ENCODE assay signal across 25 mouse cellular contexts in genomic region chr4:98804476-98805134, GRCm38 (mm10). TPM values are rescaled to one million over a fixed set of nuclear protein-coding genes. Genes with fewer than 3 reads are reported as not detected.
DNase-seq lines count a peak whose midpoint lies in the region; ATAC-seq and TF ChIP-seq lines count a peak whose summit lies in the region.
"Had no signal": no experiment of that assay in that cellular context is flagged by ENCODE, and none has a peak within 500 bp of the region (broad histone marks: within the 10 kb centered on the region; RNA-seq: fewer than 3 reads in every experiment).

No protein-coding gene starts in this region.

- in situ Hi-C loops in ES-E14 (cut with MboI; ENCODE audit: low sequenced_read_pairs in 2 of 2, unreplicated experiment in 2 of 2): no loop called here

- H3K36me3 ChIP-seq in hindbrain, embryonic 10.5 days: no peaks in the 10 kb centered on the region
- no peaks in the 10 kb centered on the region for H3K36me3 ChIP-seq in hindbrain, embryonic 16.5 days (ENCODE audit: control insufficient read depth, insufficient read depth, low read length)
- H3K36me3 ChIP-seq in ES-E14 (ENCODE audit: control insufficient read depth, insufficient read depth, low read length, poor library complexity, severe bottlenecking): no peaks in the 10 kb centered on the region; the same call in 1 of the 2 replicates
- peaks cover 33% of the 10 kb centered on the region for H3K36me3 ChIP-seq in embryonic facial prominence, embryonic 10.5 days (replicated peaks)
- H3K36me3 ChIP-seq in limb, embryonic 10.5 days: peaks cover 29% of the 10 kb centered on the region
- H3K36me3 ChIP-seq: G1E; liver, embryonic 15.5 days; midbrain, embryonic 13.5 days had no signal

- WGBS in hindbrain, embryonic 10.5 days: 58% methylated on average over 7 of the region's 7 CpGs
- WGBS in hindbrain, embryonic 16.5 days: 84% methylated on average over 7 of the region's 7 CpGs
- WGBS in embryonic facial prominence, embryonic 10.5 days: 32% methylated on average over 7 of the region's 7 CpGs
- 33% methylated on average over 7 of the region's 7 CpGs for WGBS in limb, embryonic 10.5 days

- H3K4me3 ChIP-seq in hindbrain, embryonic 10.5 days: no peak overlapping the region
- no peak overlapping the region for H3K4me3 ChIP-seq in hindbrain, embryonic 16.5 days (ENCODE audit: low read length)
- H3K4me3 ChIP-seq in ES-E14 (ENCODE audit: insufficient read depth in 1 of 2, low read depth in 1 of 2, low read length in 2 of 2, poor library complexity in 1 of 2, severe bottlenecking in 1 of 2): no peak overlapping the region; a peak in 1 of 4 replicates
- H3K4me3 ChIP-seq in embryonic facial prominence, embryonic 10.5 days: peak overlapping the region; percentile 30; the same call in 1 of the 2 replicates
- H3K4me3 ChIP-seq in limb, embryonic 10.5 days: peak overlapping the region; percentile 22; the same call in 1 of the 2 replicates
- H3K4me3 ChIP-seq: liver, embryonic 15.5 days; midbrain, embryonic 13.5 days had no signal

- H3K27ac ChIP-seq in hindbrain, embryonic 10.5 days: peak overlapping the region; percentile 70
- H3K27ac ChIP-seq in hindbrain, embryonic 16.5 days (ENCODE audit: low read depth, low read length): no peak overlapping the region
- peak overlapping the region; percentile 81; the same call in 1 of the 2 replicates for H3K27ac ChIP-seq in ES-E14 (ENCODE audit: insufficient read depth, low read depth, low read length, poor library complexity, severe bottlenecking)
- H3K27ac ChIP-seq in embryonic facial prominence, embryonic 10.5 days (replicated peaks): peak overlapping the region; percentile 91
- peak overlapping the region; percentile 92 for H3K27ac ChIP-seq in limb, embryonic 10.5 days
- H3K27ac ChIP-seq: liver, embryonic 15.5 days; midbrain, embryonic 13.5 days had no signal

- H3K4me2 ChIP-seq in hindbrain, embryonic 16.5 days (ENCODE audit: low read length): no peak overlapping the region
- H3K4me2 ChIP-seq: liver, embryonic 15.5 days; midbrain, embryonic 13.5 days had no signal

- no peak overlapping the region for H3K9ac ChIP-seq in hindbrain, embryonic 16.5 days (ENCODE audit: low read depth, low read length)
- H3K9ac ChIP-seq in ES-E14 (ENCODE audit: insufficient read depth, low read depth, low read length, poor library complexity, severe bottlenecking): peak overlapping the region; percentile 43; the same call in 1 of the 2 replicates
- H3K9ac ChIP-seq: liver, embryonic 15.5 days; midbrain, embryonic 13.5 days had no signal

- ATAC-seq in hindbrain, embryonic 16.5 days: no peak
- ATAC-seq: forebrain, embryonic 16.5 days; intestine, embryonic 16.5 days; midbrain, embryonic 13.5 days had no signal

- H3K4me1 ChIP-seq in hindbrain, embryonic 10.5 days (replicated peaks): peaks cover 15% of the 10 kb centered on the region
- H3K4me1 ChIP-seq in hindbrain, embryonic 16.5 days (ENCODE audit: control insufficient read depth, insufficient read depth, low read depth, low read length): peaks cover 4% of the 10 kb centered on the region; the same call in 1 of the 2 replicates
- peaks cover 8 to 28% of the 10 kb centered on the region in 2 experiments for H3K4me1 ChIP-seq in ES-E14 (ENCODE audit: control insufficient read depth in 2 of 2, insufficient read depth in 2 of 2, low read length in 2 of 2, poor library complexity in 1 of 2)
- peaks cover 60% of the 10 kb centered on the region for H3K4me1 ChIP-seq in embryonic facial prominence, embryonic 10.5 days
- H3K4me1 ChIP-seq in limb, embryonic 10.5 days: peaks cover 73% of the 10 kb centered on the region
- H3K4me1 ChIP-seq: liver, embryonic 15.5 days; midbrain, embryonic 13.5 days had no signal

- no peaks in the 10 kb centered on the region for H3K9me3 ChIP-seq in hindbrain, embryonic 10.5 days
- H3K9me3 ChIP-seq in hindbrain, embryonic 16.5 days (ENCODE audit: control insufficient read depth, low read length): no peaks in the 10 kb centered on the region
- no peaks in the 10 kb centered on the region for H3K9me3 ChIP-seq in ES-E14 (ENCODE audit: control insufficient read depth, insufficient read depth, low read depth, low read length)
- no peaks in the 10 kb centered on the region for H3K9me3 ChIP-seq in embryonic facial prominence, embryonic 10.5 days
- no peaks in the 10 kb centered on the region for H3K9me3 ChIP-seq in limb, embryonic 10.5 days (replicated peaks)
- H3K9me3 ChIP-seq: liver, embryonic 15.5 days; midbrain, embryonic 13.5 days had no signal

- DNase-seq in hindbrain, embryonic 10.5 days (ENCODE audit: low spot score): peak; percentile 59
- DNase-seq in ES-E14 (ENCODE audit: low read depth, low spot score): no peak
- DNase-seq in embryonic facial prominence, embryonic 10.5 days (ENCODE audit: low spot score): peak; percentile 91
- peak; percentile 87 for DNase-seq in limb, embryonic 10.5 days (ENCODE audit: low spot score)
- no peak for DNase-seq in adrenal gland, adult 2 months
- DNase-seq in left cerebral cortex, adult 11 months (ENCODE audit: low spot score): no peak
- no peak for DNase-seq in layer of hippocampus, adult 18-20 months (ENCODE audit: low spot score in 2 of 2)
- DNase-seq: adrenal gland, postnatal 14 days; B cell, adult 2 months; cerebellum, adult 8-10 months; gastrocnemius, postnatal 10 days; lung, postnatal 4 days; right cerebral cortex, postnatal 14 days; thymus, postnatal 36 days had no signal

- 0 out of 2 replicates have a peak, but pooled peaks cover 3% of the 10 kb centered on the region for H3K27me3 ChIP-seq in hindbrain, embryonic 10.5 days (ENCODE audit: insufficient read depth, poor library complexity, severe bottlenecking)
- no peaks in the 10 kb centered on the region for H3K27me3 ChIP-seq in hindbrain, embryonic 16.5 days (replicated peaks; ENCODE audit: control insufficient read depth, insufficient read depth, low read length)
- no peaks in the 10 kb centered on the region for H3K27me3 ChIP-seq in embryonic facial prominence, embryonic 10.5 days (replicated peaks; ENCODE audit: low read depth, poor library complexity, severe bottlenecking)
- H3K27me3 ChIP-seq in limb, embryonic 10.5 days (ENCODE audit: low read depth, poor library complexity, severe bottlenecking): no peaks in the 10 kb centered on the region
- H3K27me3 ChIP-seq: liver, embryonic 15.5 days; midbrain, embryonic 13.5 days had no signal

TF ChIP-seq in ES-E14, 5 proteins besides CTCF, POLR2A, EP300 and RAD21:
- TF ChIP-seq HCFC1 (IDR thresholded peaks at IDR 0.05; ENCODE audit: borderline replicate concordance, insufficient read depth, low read length) (no peak), ZC3H11A (IDR thresholded peaks at IDR 0.05; ENCODE audit: borderline replicate concordance, low read depth, low read length) (no peak), CHD2 (IDR thresholded peaks at IDR 0.05; ENCODE audit: low read depth, low read length) (no peak), MAFK (IDR thresholded peaks at IDR 0.05; ENCODE audit: insufficient read depth, low read depth, low read length) (no peak), ZNF384 (IDR thresholded peaks at IDR 0.05; ENCODE audit: low read depth, low read length) (no peak)

RNA-seq across cellular contexts. Expression of gene Kank4, which starts 12.7 kb away (rescaled TPM):
- 0.90 and 1.1 TPM in 2 replicates for polyA plus RNA-seq in hindbrain, embryonic 10.5 days (2016; fragmentation: Nextera tagmentation; extraction: Ambion mirVana)
- 0.55 and 0.61 TPM in 2 replicates for polyA plus RNA-seq in hindbrain, embryonic 16.5 days (2015; fragmentation: Nextera tagmentation; extraction: Ambion mirVana)
- total RNA-seq in ES-E14 (2012; rRNA removed): 4.0 and 5.4 TPM in 2 replicates
- polyA plus RNA-seq in embryonic facial prominence, embryonic 10.5 days (2016; fragmentation: Nextera tagmentation; extraction: Ambion mirVana): 2.1 and 2.5 TPM in 2 replicates
- 1.7 and 2.5 TPM in 2 replicates for polyA plus RNA-seq in limb, embryonic 10.5 days (2016; fragmentation: Nextera tagmentation; extraction: Ambion mirVana)
- total RNA-seq in adrenal gland, adult 2 months (2021): 1 to 10 TPM; 2.8 to 3.9 TPM
- polyA plus RNA-seq in adrenal gland, adult 2 months (2012; rRNA removed): 1.5 and 2.2 TPM in 2 replicates
- total RNA-seq in layer of hippocampus, adult 18-20 months (2021): 1 to 10 TPM; 2.1 to 3.8 TPM
- polyA plus RNA-seq: G1E had no signal

RNA-seq across cellular contexts. Expression of gene I0C0044D17Rik, which starts 19.0 kb away (rescaled TPM):
- polyA plus RNA-seq in hindbrain, embryonic 10.5 days (2016; fragmentation: Nextera tagmentation; extraction: Ambion mirVana): not detected in 2 replicates
- polyA plus RNA-seq in hindbrain, embryonic 16.5 days (2015; fragmentation: Nextera tagmentation; extraction: Ambion mirVana): not detected in 2 replicates
- total RNA-seq in ES-E14 (2012; rRNA removed): 0.13 TPM in 1 of 2 replicates, not detected in the other
- not detected in 2 replicates for polyA plus RNA-seq in embryonic facial prominence, embryonic 10.5 days (2016; fragmentation: Nextera tagmentation; extraction: Ambion mirVana)
- polyA plus RNA-seq in limb, embryonic 10.5 days (2016; fragmentation: Nextera tagmentation; extraction: Ambion mirVana): not detected in 2 replicates
- total RNA-seq in adrenal gland, adult 2 months (2021): not detected
- polyA plus RNA-seq in adrenal gland, adult 2 months (2012; rRNA removed): not detected in 2 replicates
- not detected for total RNA-seq in layer of hippocampus, adult 18-20 months (2021)
- total RNA-seq: adrenal gland, postnatal 14 days; G1E; gastrocnemius, postnatal 10 days; heart, adult 8-10 months; heart, postnatal 25 days; layer of hippocampus, postnatal 14 days; left cerebral cortex, postnatal 25 days had no signal
- polyA plus RNA-seq: forebrain, embryonic 16.5 days; G1E; intestine, embryonic 16.5 days; liver, embryonic 15.5 days; midbrain, embryonic 13.5 days; testis, adult 2 months had no signal

Comparison
In these comparisons a context has a peak if more than half of its experiments do, and no peak if none do; other contexts are left out.
1. DNase-seq: peak in hindbrain, embryonic 10.5 days (single experiment), embryonic facial prominence, embryonic 10.5 days (single experiment) and limb, embryonic 10.5 days (single experiment); none in ES-E14 (single experiment), adrenal gland, adult 2 months (single experiment), left cerebral cortex, adult 11 months (single experiment) and layer of hippocampus, adult 18-20 months (0 of 2).
2. H3K4me3 ChIP-seq: peak in embryonic facial prominence, embryonic 10.5 days (single experiment) and limb, embryonic 10.5 days (single experiment); none in hindbrain, embryonic 10.5 days (single experiment), hindbrain, embryonic 16.5 days (single experiment) and ES-E14 (0 of 2).